Mouse (Mus musculus) liver, postnatal 0 days (tissue): ENCODE measurements around the gene Rnf187.

Experiments
- CTCF ChIP-seq: sonication (generic); IDR thresholded peaks from 2 replicates; pipeline ENCODE4 v1.5.1; 2016; ENCODE audit warnings: antibody characterized with exemption, low read depth
- EP300 ChIP-seq: IDR thresholded peaks from 2 replicates; pipeline ENCODE4 v1.6.1; 2016; ENCODE audit warnings: antibody characterized with exemption, low read depth, mild to moderate bottlenecking

GRCm38 (mm10) chr11:58970831-58971530 lies 32.3 kb upstream of the Rnf187 start:
- TF ChIP-seq CTCF, result 0 out of 2 replicates have a peak, but pooled peaks have one; percentile 18
- TF ChIP-seq EP300, result no peak
